Mouse (Mus musculus) 416B (cell line): Measurements from ENCODE around the gene Zfp174.
"Not testable (repeated sequence)": the region's sequence is repeated elsewhere in the genome, so short reads cannot be mapped to it uniquely, and the experiment has no call there.

Experiments used
- DNase-seq: peaks from one replicate; pipeline ENCODE4 v3.0.0; 2011; ENCODE audit warnings: low read depth

Gene Zfp174

GRCm38 (mm10) chr16:3846711-3847518 is at the start of gene Zfp174:
Zfp174 (plus strand) TSS chr16:3847268.
- peak; percentile 97 for DNase-seq

DNA sequence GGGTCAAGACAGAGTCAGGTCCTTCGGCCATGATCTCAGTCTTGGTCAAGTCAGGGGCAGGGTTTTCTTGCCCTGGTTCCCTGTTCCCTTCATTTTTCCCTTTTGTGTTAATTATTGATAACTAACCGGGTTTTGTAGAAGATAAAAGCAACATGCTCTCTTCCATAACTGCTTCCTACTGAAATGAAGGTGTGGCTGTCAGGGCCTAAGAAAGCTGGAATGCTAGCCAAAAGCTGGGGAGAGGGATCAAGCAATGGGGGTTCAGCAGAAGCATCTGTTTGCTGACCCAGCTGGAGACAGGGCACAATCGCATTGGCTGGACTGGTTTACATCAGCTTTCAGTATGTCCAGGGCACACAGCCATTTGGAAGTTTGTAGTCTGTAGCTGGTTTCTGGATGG is 38.9 kb upstream of the Zfp174 start:
- DNase-seq = no peak

- not testable (repeated sequence) for DNase-seq
These were observed 32.4 kb upstream of the Zfp174 start for GRCm38 (mm10) chr16:3814667-3815066.

DNA sequence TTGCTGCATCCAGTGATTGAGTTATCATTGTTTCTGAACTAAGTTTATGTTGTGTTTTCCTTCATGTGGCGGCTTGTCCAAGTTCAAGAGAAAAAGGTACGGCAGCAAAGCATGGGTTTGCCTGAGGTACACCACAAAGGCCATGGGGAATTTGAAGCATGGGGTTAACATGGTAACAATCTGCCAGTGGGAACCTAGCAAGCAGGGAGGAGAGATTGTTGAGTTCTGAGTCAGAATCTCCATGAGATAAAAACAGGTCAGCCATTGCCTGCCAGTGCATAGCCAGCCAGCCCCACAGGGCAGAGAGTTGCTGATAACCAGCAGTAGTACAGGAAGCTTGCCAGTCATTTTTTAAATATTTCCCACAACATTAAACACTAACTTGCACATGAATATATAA is 26.9 kb upstream of the Zfp174 start:
- DNase-seq = no peak

- DNase-seq = no peak
These were observed 19.0 kb upstream of the Zfp174 start for GRCm38 (mm10) chr16:3828021-3828420.

DNA sequence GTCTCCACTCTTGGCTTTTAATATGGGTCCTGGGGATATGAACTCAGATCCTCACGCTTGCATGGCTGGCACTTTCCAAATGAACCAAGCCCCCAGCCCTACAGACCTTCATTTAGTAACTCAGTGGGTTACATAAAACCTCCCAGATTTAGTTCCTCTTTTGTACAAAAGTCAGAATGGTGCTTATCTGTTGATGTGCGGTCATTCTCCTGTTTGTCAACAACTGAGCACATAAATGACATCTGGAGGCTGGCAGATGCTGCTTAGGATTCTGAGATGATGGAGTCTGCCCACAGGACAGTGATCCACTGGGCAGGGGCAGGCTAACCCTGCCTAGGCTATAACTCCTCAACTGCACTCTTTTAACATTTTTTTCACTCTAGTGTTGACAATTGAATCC is 17.3 kb upstream of the Zfp174 start:
- peak; percentile 26 for DNase-seq

DNA sequence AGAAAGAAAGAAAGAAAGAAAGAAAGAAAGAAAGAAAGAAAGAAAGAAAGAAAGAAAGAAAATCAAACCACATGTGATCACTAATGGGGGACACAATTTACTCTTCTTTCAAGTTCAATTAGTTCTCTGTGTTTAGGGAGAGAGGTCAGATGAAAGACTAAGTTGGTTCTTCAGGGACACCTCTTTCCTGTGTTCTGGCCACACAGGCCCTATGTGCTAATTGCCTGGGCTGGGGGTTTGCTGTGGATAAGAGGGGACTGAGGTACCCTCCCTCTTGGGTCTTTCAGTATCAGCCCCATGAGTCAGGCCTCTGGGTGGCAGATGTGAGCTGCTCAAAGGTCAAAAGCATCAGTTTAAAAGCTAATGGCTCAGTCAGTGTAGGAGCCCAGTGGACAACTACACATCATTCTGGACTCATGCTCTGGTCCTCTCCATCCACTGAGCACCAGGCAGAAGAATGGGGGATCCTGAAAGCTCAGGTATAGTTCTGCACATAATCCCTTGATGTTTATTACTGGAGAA is 16.4 kb upstream of the Zfp174 start, which contains the start of gene Olfr15:
Gene Olfr15 (plus strand): TSS at position 291 of the 522 bp plus-strand sequence.
- peak; percentile 35 for DNase-seq

DNA sequence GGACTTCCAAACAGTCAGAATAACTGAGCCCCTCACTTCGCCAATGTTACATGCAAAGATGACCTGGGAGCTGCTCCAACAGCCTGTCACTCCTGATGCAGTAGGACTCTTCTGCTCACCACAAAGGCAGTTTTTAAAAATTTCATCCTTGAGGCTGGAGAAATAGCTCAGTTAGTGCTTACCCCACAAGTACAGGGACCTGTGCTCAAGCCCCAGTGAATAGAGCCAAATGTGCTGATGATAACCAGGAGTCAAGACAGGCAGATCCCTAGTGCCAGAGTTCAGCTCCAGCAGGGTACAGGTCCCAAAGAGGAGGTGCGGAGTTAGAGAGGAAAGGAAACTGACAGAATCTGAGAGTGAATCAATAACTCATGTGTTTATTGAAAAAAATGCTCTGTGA is 11.6 kb upstream of the Zfp174 start:
- DNase-seq = no peak

DNA sequence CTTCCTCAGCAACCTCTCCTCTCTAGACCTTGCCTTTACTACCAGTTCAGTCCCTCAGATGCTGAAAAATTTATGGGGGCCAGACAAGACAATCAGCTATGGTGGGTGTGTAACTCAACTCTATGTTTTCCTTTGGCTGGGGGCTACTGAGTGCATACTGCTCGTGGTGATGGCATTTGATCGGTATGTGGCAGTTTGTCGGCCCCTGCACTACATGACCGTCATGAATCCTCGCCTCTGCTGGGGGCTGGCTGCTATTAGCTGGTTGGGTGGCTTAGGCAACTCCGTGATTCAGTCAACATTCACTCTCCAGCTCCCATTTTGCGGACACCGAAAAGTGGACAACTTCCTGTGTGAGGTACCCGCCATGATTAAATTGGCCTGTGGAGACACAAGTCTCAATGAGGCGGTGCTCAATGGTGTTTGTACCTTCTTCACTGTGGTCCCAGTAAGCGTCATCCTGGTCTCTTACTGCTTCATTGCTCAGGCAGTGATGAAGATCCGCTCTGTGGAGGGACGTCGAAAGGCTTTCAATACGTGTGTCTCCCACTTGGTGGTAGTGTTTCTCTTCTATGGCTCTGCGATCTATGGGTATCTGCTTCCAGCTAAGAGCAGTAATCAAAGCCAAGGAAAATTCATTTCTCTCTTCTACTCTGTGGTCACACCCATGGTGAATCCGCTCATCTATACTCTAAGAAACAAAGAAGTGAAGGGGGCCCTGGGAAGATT is 7.7 kb upstream of the Zfp174 start:
- peak; percentile 64 for DNase-seq

- no peak for DNase-seq
These were observed 4.1 kb upstream of the Zfp174 start for GRCm38 (mm10) chr16:3842989-3843388.

GRCm38 (mm10) chr16:3843796-3844195 is 3.3 kb upstream of the Zfp174 start:
- no peak for DNase-seq

DNA sequence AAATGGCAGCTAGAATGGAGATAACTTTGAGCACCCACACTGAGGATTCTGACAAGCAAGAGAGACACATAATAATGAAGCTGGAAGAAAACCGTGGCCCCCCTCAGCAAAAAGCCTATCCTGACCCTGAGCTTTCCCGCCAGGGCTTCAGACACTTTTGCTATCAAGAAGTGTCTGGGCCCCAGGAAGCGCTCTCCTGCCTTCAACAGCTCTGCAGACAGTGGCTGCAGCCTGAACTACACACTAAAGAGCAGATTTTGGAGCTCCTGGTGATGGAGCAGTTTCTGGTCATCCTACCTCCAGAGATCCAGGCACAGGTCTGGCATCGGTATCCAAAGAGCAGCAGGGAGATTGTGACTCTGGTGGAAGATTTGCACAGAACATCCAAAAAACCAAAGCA is 803 bp downstream of the Zfp174 start:
- DNase-seq = peak; percentile 24

GRCm38 (mm10) chr16:3848416-3848815 is 1.3 kb downstream of the Zfp174 start:
- peak; percentile 32 for DNase-seq

DNA sequence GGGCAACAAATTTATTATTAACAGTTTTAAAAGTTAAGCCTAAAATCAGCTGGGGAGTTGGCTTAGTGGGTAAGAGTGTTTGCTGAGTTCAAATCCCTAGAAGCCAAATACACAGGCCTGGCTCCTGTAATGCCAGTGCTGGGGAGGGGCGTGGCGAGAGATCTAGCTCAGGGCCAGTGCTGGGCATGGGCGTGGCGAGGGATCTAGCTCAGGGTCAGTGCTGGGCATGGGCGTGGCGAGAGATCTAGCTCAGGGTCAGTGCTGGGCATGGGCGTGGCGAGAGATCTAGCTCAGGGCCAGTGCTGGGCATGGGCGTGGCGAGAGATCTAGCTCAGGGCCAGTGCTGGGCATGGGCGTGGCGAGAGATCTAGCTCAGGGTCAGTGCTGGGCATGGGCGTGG is 4.2 kb downstream of the Zfp174 start:
- DNase-seq = not testable (repeated sequence)

DNA sequence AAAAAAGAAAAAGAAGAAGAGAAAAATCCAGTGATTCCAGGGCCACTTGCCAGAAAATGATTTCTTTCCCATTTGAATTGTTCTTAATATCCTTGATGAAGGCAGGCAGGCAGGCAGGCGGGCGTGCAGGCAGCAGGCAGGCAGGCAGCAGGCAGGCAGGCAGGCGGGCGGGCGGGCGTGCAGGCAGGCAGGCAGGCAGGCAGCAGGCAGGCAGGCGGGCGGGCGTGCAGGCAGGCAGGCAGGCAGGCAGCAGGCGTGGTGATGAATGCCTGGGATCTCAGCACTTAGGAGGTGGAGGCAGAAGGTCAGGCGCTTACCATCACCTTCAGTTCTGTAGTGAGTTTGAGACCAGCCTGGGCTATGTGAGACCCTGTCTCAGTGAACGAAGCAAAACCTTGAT is 5.5 kb downstream of the Zfp174 start:
- no peak for DNase-seq

- DNase-seq = no peak
These were observed 7.5 kb downstream of the Zfp174 start for GRCm38 (mm10) chr16:3854437-3855182.

- DNase-seq = peak; percentile 46
These were observed 8.7 kb downstream of the Zfp174 start for GRCm38 (mm10) chr16:3855776-3856175.

DNA sequence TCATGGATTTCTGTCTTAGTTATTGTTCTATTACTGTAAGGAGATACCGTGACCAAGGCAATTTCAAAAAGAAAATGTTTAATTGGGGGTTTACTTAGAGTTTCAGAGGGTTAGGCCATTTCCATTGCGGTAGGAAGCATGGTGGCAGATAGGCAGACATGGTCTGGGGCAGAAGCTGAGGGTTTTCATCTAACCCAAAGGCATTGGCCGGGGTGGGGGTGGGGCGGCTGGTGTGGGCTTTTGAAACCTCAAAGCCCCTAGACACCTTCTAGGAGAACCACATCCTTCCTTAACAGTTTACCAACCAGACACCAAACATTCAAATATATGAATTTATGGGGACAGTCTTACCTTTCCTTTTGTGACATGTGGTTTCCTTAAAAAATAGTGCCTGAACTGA is 12.2 kb downstream of the Zfp174 start:
- peak; percentile 67 for DNase-seq

GRCm38 (mm10) chr16:3871815-3872214 is 24.7 kb downstream of the Zfp174 start:
- DNase-seq = peak; percentile 41

DNA sequence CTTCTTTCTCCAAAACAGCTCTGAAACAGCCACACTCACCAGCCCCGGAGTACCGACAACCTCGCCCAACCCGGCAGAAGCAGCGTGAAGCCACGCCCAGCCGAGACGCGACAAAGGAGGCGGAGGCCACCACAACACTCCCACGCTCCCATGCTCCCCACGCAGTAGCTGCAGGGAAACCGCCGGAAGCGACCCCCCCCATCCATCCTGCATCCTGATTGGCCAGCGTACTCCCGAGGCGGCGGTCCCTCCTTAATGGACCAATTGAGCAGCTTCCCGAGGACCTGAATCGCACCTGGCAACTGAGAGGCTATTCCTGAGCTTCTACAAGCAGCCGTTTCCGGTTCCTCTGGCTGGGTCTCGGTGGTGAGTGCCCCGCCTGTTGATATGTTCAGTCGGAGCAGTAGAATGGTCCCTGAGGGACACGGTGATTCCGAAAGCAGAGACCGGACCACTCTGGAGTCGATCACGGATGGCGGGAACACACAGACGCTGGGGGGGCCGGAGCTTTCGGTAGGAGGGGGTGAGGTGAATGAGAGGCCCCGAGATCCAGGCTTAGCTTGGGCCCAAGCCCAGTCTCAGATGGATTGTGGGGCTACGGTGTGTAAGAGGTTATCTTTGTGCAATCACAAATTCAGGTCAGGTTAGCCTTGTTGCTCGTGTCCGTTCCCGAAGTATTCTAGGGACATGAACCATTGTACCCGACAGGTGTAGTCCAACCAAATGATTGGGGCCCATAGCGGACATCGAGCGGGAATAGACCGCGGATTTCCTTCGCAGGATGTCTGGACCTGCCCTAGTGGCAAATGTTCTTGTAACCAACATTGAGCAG is 25.4 kb downstream of the Zfp174 start, which contains the start of gene Naa60:
Gene Naa60 (plus strand): TSS at position 160 of the 832 bp plus-strand sequence.
- peak; percentile 86 for DNase-seq

DNA sequence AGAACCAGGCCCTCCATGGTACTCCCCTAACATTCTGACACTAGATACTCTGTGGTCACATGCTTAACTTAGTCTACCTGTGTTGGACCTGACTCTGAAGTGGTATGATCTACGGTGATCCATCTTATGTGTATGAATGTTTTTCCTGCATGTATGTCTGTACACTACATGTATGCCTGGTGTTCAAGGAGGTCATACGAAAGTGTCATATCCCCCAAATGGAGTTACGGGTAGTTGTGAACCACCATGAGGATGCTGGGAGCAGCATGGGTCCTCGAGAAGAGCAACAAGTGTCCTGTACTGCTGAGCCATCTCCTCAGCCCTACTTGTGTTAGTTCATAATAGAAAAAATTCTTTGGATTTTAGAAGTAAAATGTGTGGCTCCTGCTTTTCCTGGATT is 29.3 kb downstream of the Zfp174 start:
- no peak for DNase-seq
